Mouse (Mus musculus) liver, embryonic 14.5 days (tissue): Measurements from ENCODE around the gene Txnrd2.

Source experiments
- CTCF ChIP-seq: IDR thresholded peaks from 2 replicates; pipeline ENCODE4 v1.5.1; 2016; ENCODE audit warnings: antibody characterized with exemption, low read depth, control low read depth
- EP300 ChIP-seq: IDR thresholded peaks from 2 replicates; pipeline ENCODE4 v1.6.1; 2016; ENCODE audit warnings: antibody characterized with exemption, low read depth

DNA sequence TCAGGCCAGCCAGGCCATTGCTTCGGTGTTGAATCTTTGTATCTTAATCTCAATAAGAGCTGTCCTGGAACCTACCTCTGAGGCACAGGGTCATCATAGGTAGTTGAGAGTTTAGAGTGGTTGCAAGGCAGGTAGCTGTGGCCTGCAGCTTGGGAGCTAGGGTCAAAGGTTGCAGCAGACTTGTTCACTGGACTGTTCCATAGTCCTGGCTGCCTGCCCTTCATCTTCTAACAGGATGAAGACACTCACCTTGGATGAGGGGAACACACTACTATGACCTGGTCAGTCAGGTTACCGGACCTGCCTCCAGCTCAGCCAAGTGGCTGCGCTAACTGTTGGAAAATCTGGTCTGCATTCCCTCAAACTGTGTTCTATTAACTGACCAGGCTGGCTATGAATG is 35.1 kb upstream of the Txnrd2 start:
- no peak for TF ChIP-seq CTCF
- no peak for TF ChIP-seq EP300
